Mouse (Mus musculus) limb, embryonic 11.5 days (tissue): ENCODE results near the gene Pcnt. TPM values are rescaled to one million over a fixed set of nuclear protein-coding genes. Genes with fewer than 3 reads are reported as not detected.
A peak's percentile ranks its signal among the peaks of the same experiment; 100 is the strongest.

Experiments used
- ATAC-seq: fragments of 200-750 bp; cut with Nextera tagmentation; 2 replicates; pipeline ENCODE4 v1.8.0; 2017; ENCODE audit warnings: low read depth; ENCODE audit not compliant: insufficient number of reproducible peaks, low FRiP score, low TSS enrichment
- DNase-seq: peaks from one replicate; pipeline ENCODE4 v3.0.0-alpha.2; 2015; ENCODE audit warnings: low spot score
- H3K27ac ChIP-seq: fragments of 300-500 bp; sonication (generic); replicated peaks from 2 replicates; pipeline ENCODE4 v1.5.1; 2014; ENCODE audit warnings: low read depth, mild to moderate bottlenecking, low read length
- H3K27me3 ChIP-seq: fragments of 300-500 bp; sonication (generic); 2 replicates; pipeline ENCODE4 v1.6.1; 2014; ENCODE audit warnings: mild to moderate bottlenecking, low read length, mixed read lengths; ENCODE audit not compliant: control insufficient read depth, insufficient read depth
- H3K36me3 ChIP-seq: fragments of 300-500 bp; sonication (generic); 2 replicates; pipeline ENCODE4 v1.6.1; 2014; ENCODE audit warnings: mild to moderate bottlenecking, low read length, moderate library complexity, mixed read lengths; ENCODE audit not compliant: control insufficient read depth, insufficient read depth
- H3K4me1 ChIP-seq: fragments of 300-500 bp; sonication (generic); 2 replicates; pipeline ENCODE4 v1.6.1; 2014; ENCODE audit warnings: low read length, mixed read lengths; ENCODE audit not compliant: control insufficient read depth, insufficient read depth
- H3K4me2 ChIP-seq: fragments of 300-500 bp; sonication (generic); 2 replicates; pipeline ENCODE4 v1.6.1; 2014; ENCODE audit warnings: low read depth, mild to moderate bottlenecking, moderate library complexity; ENCODE audit not compliant: severe bottlenecking
- H3K4me3 ChIP-seq: fragments of 300-500 bp; sonication (generic); 2 replicates; pipeline ENCODE4 v1.5.1; 2014; ENCODE audit warnings: low read depth, low read length
- H3K9ac ChIP-seq: fragments of 300-500 bp; sonication (generic); 2 replicates; pipeline ENCODE4 v1.6.1; 2014; ENCODE audit warnings: mild to moderate bottlenecking, low read length
- H3K9me3 ChIP-seq: fragments of 300-500 bp; sonication (generic); 2 replicates; pipeline ENCODE4 v1.6.1; 2016; ENCODE audit warnings: low read length; ENCODE audit not compliant: control insufficient read depth
- WGBS: fragments of 180-500 bp; shearing (Covaris S2); extraction: QIAGEN DNeasy Blood & Tissue Kit; methylation state at CpG from one replicate; pipeline ENCODE4 v1.1.7; 2014; 5-methylcytosine and 5-hydroxymethylcytosine counted together
- polyA plus RNA-seq: library from polyadenylated mRNA; unstranded; fragments of >200 nt; fragmentation: Nextera tagmentation; extraction: Ambion mirVana; gene quantifications from 2 replicates; pipeline ENCODE4 v1.2.1, GENCODE M21; 2014

Pcnt gene
- 18.6 and 19.0 TPM in 2 replicates for polyA plus RNA-seq

GRCm38 (mm10) chr10:76442178-76443088, at the start of gene Pcnt:
TSS of gene Pcnt (minus strand) at chr10:76442786.
- ATAC-seq (peak; percentile 99), DNase-seq (peak; percentile 96)
- peak within 1 kb of the TSS; percentile 66 for H3K4me2 ChIP-seq
- H3K27ac ChIP-seq, result peak within 1 kb of the TSS; percentile 83
- H3K27me3 ChIP-seq, result no peaks in the 10 kb centered on the region
- H3K4me1 ChIP-seq, result peaks cover 3% of the 10 kb centered on the region; the same call in 1 of the 2 replicates
- under 1% methylated on average over 78 of the region's 78 CpGs for WGBS
- H3K36me3 ChIP-seq, result peaks cover 9% of the 10 kb centered on the region; the same call in 1 of the 2 replicates
- peak within 1 kb of the TSS; percentile 90 for H3K4me3 ChIP-seq
- H3K9ac ChIP-seq, result peak within 1 kb of the TSS; percentile 84
- H3K9me3 ChIP-seq, result no peaks in the 10 kb centered on the region

DNA sequence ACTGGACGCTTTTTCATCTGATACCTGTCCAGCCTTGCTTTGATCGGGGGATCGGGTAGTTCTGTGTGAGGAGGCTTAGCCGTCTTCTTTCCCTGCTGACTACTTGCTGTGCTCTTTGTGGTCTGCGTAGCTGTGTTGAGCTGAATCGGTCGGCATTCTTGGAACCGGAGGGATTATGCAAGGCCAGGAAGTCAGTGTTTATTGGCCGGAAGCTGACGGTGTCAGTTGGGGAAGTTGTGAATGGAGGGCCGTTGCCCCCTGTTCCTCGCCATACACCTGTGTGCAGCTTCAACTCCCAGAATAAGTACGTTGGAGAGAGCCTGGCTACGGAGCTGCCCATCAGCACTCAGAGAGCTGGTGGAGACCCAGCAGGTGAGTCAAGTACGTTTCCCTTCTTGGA, 46.6 kb upstream of the Pcnt start:
- Histone ChIP-seq H3K27me3 (no peaks in the 10 kb centered on the region), H3K4me2 (no peak overlapping the region), H3K9ac (no peak overlapping the region), H3K27ac (no peak overlapping the region), H3K36me3 (peaks cover 30% of the 10 kb centered on the region), H3K9me3 (no peaks in the 10 kb centered on the region), H3K4me3 (no peak overlapping the region), H3K4me1 (no peaks in the 10 kb centered on the region)
- DNase-seq, result no peak
- no peak for ATAC-seq
- 93% methylated on average over 15 of the region's 15 CpGs for WGBS

DNA sequence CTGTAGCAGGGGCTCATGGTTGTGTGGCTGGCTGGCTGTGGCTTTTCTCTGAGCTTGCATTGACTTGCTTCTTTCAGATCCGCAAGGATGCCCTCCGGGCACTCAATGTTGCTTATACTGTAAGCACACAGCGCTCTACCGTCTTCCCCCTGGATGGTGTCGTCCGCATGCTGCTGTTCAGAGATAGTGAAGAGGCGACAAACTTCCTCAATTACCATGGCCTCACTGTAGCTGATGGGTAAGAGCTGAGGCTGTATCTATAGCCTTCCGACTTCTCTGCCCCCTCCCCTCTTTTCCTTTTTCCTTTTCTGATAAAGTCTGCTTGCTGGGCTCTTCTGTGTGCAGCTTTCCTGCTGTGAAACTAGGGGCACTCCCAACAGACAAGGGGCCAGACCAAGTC, 45.7 kb upstream of the Pcnt start:
- H3K27me3 ChIP-seq, result no peaks in the 10 kb centered on the region
- H3K4me3 ChIP-seq, result no peak overlapping the region
- DNase-seq (no peak), ATAC-seq (no peak)
- H3K4me2 ChIP-seq, result no peak overlapping the region
- no peaks in the 10 kb centered on the region for H3K4me1 ChIP-seq
- H3K9ac ChIP-seq, result no peak overlapping the region
- no peak overlapping the region for H3K27ac ChIP-seq
- WGBS, result 88% methylated on average over 8 of the region's 8 CpGs
- H3K36me3 ChIP-seq, result peaks cover 32% of the 10 kb centered on the region
- H3K9me3 ChIP-seq, result no peaks in the 10 kb centered on the region

GRCm38 (mm10) chr10:76486302-76486701, 43.7 kb upstream of the Pcnt start:
- no peak overlapping the region for H3K9ac ChIP-seq
- no peaks in the 10 kb centered on the region for H3K4me1 ChIP-seq
- no peak overlapping the region for H3K4me3 ChIP-seq
- no peak for ATAC-seq
- no peak for DNase-seq
- H3K27ac ChIP-seq, result no peak overlapping the region
- peaks cover 36% of the 10 kb centered on the region for H3K36me3 ChIP-seq
- H3K27me3 ChIP-seq, result no peaks in the 10 kb centered on the region
- WGBS, result 94% methylated on average over 2 of the region's 2 CpGs
- no peak overlapping the region for H3K4me2 ChIP-seq
- no peaks in the 10 kb centered on the region for H3K9me3 ChIP-seq

DNA sequence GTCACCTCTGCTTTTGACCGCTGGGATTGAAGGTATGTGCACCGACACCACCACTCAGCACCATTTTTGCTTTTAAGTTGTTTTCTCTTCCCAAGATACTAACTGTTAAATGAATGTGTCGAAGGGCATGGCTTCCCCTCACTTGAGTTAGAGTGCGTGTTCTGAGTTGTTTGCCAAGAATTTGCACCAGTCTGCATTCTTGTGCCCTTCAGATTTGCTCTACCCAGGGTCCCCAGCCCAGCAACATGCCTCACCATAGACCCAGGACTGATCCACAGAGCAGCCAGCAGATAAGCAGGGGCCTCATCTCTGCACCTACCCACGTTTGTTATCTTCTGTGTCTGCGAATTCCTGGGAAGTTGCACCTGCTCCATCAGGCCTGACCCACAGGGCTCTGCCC, 38.9 kb upstream of the Pcnt start:
- ATAC-seq, result no peak
- no peak overlapping the region for H3K4me2 ChIP-seq
- H3K4me3 ChIP-seq, result no peak overlapping the region
- no peaks in the 10 kb centered on the region for H3K9me3 ChIP-seq
- no peaks in the 10 kb centered on the region for H3K4me1 ChIP-seq
- peaks cover 30% of the 10 kb centered on the region for H3K36me3 ChIP-seq
- no peak overlapping the region for H3K9ac ChIP-seq
- no peaks in the 10 kb centered on the region for H3K27me3 ChIP-seq
- no peak overlapping the region for H3K27ac ChIP-seq
- WGBS, result 94% methylated on average over 6 of the region's 6 CpGs
- no peak for DNase-seq

DNA sequence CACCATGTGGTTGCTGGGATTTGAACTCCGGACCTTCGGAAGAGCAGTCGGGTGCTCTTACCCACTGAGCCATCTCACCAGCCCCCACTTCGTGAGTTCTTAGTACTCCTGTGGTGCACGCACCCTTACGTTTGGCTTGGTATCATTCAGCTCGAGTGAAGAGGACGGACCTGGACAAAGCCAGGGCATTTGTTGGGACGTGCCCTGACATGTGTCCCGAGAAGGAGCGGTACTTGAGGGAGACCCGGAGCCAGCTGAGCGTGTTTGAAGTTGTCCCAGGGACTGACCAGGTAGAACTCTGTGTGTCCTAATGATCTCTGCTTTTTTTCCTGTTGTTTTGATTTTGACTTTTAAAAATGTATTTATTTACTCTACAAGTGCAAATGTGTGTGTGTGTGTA, 38.3 kb upstream of the Pcnt start:
- H3K9me3 ChIP-seq, result no peaks in the 10 kb centered on the region
- no peak for ATAC-seq
- no peaks in the 10 kb centered on the region for H3K4me1 ChIP-seq
- H3K27me3 ChIP-seq, result no peaks in the 10 kb centered on the region
- no peak overlapping the region for H3K27ac ChIP-seq
- no peak overlapping the region for H3K4me2 ChIP-seq
- peaks cover 26% of the 10 kb centered on the region for H3K36me3 ChIP-seq
- H3K9ac ChIP-seq, result no peak overlapping the region
- WGBS, result 94% methylated on average over 13 of the region's 13 CpGs
- no peak overlapping the region for H3K4me3 ChIP-seq
- no peak for DNase-seq

DNA sequence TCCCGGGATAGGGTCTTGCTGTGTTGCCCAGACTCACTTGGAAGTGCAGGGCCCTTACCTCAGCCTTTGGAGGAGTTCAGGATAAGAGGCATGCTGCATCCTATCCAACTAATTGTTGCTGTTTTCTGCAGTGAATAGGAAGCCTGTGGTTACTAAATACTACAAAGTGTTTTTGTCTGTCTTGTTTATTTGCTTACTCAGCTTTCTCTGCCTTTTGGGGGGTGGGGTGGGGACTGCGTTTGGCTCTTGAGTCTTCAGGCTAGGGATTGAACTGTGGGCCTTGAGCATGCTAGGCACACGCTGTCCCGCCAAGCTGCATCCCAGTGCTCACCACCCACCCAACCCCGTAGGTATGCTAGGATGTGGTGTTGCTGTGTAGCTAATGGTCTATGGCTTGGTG, 31.2 kb upstream of the Pcnt start:
- no peak overlapping the region for H3K27ac ChIP-seq
- no peaks in the 10 kb centered on the region for H3K9me3 ChIP-seq
- H3K9ac ChIP-seq, result no peak overlapping the region
- H3K36me3 ChIP-seq, result peaks cover 4% of the 10 kb centered on the region; the same call in 1 of the 2 replicates
- H3K4me1 ChIP-seq, result no peaks in the 10 kb centered on the region
- H3K27me3 ChIP-seq, result no peaks in the 10 kb centered on the region
- no peak overlapping the region for H3K4me3 ChIP-seq
- WGBS, result 92% methylated on average over 5 of the region's 5 CpGs
- no peak for ATAC-seq
- no peak for DNase-seq
- H3K4me2 ChIP-seq, result no peak overlapping the region

GRCm38 (mm10) chr10:76468203-76469162, 25.9 kb upstream of the Pcnt start, which contains the start of the genes Mcm3ap and Ybey:
TSS of gene Mcm3ap (plus strand) at chr10:76468927.
TSS of gene Ybey (minus strand) at chr10:76469114.
- ATAC-seq, result peak; percentile 91
- H3K36me3 ChIP-seq, result no peaks in the 10 kb centered on the region; the same call in 1 of the 2 replicates
- H3K4me2 ChIP-seq, result peak within 1 kb of the TSS; percentile 64
- H3K9me3 ChIP-seq, result no peaks in the 10 kb centered on the region
- WGBS, result 2% methylated on average over 54 of the region's 55 CpGs
- peak within 1 kb of the TSS; percentile 88 for H3K27ac ChIP-seq
- peak; percentile 95 for DNase-seq
- peak within 1 kb of the TSS; percentile 91 for H3K9ac ChIP-seq
- peak within 1 kb of the TSS; percentile 90 for H3K4me3 ChIP-seq
- H3K27me3 ChIP-seq, result no peaks in the 10 kb centered on the region
- no peaks in the 10 kb centered on the region for H3K4me1 ChIP-seq
